ENCODE assay signal across 8 mouse cellular contexts in genomic region chr5:9725601-9726268, GRCm38 (mm10). TPM values are rescaled to one million over a fixed set of nuclear protein-coding genes. Genes with fewer than 3 reads are reported as not detected.
A peak's percentile ranks its signal among the peaks of the same experiment; 100 is the strongest.
DNase-seq lines count a peak whose midpoint lies in the region; ATAC-seq and TF ChIP-seq lines count a peak whose summit lies in the region.

No protein-coding gene starts in this region.

- WGBS in kidney, embryonic 16.5 days, result under 1% methylated on average over 22 of the region's 22 CpGs
- WGBS in midbrain, embryonic 10.5 days, result under 1% methylated on average over 22 of the region's 22 CpGs

- TF ChIP-seq CTCF in testis, adult 2 months (IDR thresholded peaks at IDR 0.05; ENCODE audit: control insufficient read depth, insufficient read depth, insufficient replicate concordance, low read depth, low read length), result no peak

- ATAC-seq in kidney, embryonic 16.5 days (ENCODE audit: low FRiP score, low TSS enrichment), result peak; percentile 95

- no peak overlapping the region for H3K27ac ChIP-seq in kidney, embryonic 16.5 days (ENCODE audit: low read length)
- peak overlapping the region; percentile 83 for H3K27ac ChIP-seq in midbrain, embryonic 10.5 days (replicated peaks)
- H3K27ac ChIP-seq in testis, adult 2 months (ENCODE audit: control insufficient read depth, insufficient read depth, low read depth, low read length), result no peak overlapping the region

- peak overlapping the region; percentile 66 for H3K4me2 ChIP-seq in kidney, embryonic 16.5 days (replicated peaks; ENCODE audit: low read depth, low read length)

- no peaks in the 10 kb centered on the region for H3K9me3 ChIP-seq in kidney, embryonic 16.5 days (ENCODE audit: low read length)
- no peaks in the 10 kb centered on the region for H3K9me3 ChIP-seq in midbrain, embryonic 10.5 days (replicated peaks)

- H3K9ac ChIP-seq in kidney, embryonic 16.5 days (replicated peaks; ENCODE audit: low read length), result no peak overlapping the region

- DNase-seq in kidney, adult 18-20 months, result no peak
- DNase-seq in cerebellum, postnatal 25 days, result peak; percentile 42 to 57
- peak; percentile 62 to 64 for DNase-seq in frontal cortex, postnatal 25 days (ENCODE audit: low spot score in 2 of 2)
- peak; percentile 76 to 85 for DNase-seq in layer of hippocampus, adult 8-10 months (ENCODE audit: low spot score in 2 of 2)
- DNase-seq in midbrain, embryonic 10.5 days (ENCODE audit: low spot score), result peak; percentile 79
- DNase-seq in thymus, postnatal 36 days, result no peak

- peak overlapping the region; percentile 45 for H3K4me3 ChIP-seq in kidney, embryonic 16.5 days (ENCODE audit: low read length)
- peak overlapping the region; percentile 68 for H3K4me3 ChIP-seq in midbrain, embryonic 10.5 days
- peak overlapping the region; percentile 12 for H3K4me3 ChIP-seq in testis, adult 2 months (ENCODE audit: control insufficient read depth, low read depth, low read length)

- TF ChIP-seq POLR2A in testis, adult 2 months (IDR thresholded peaks at IDR 0.05; ENCODE audit: control insufficient read depth, low read depth, low read length), result no peak

- peaks cover 13% of the 10 kb centered on the region for H3K27me3 ChIP-seq in kidney, embryonic 16.5 days (ENCODE audit: insufficient read depth, low read length)
- H3K27me3 ChIP-seq in midbrain, embryonic 10.5 days (ENCODE audit: low read depth, poor library complexity, severe bottlenecking), result peaks cover 33% of the 10 kb centered on the region
- H3K27me3 ChIP-seq in testis, adult 2 months (ENCODE audit: control insufficient read depth, insufficient read depth, low read length), result no peaks in the 10 kb centered on the region

- H3K36me3 ChIP-seq in kidney, embryonic 16.5 days (ENCODE audit: insufficient read depth, low read length), result no peaks in the 10 kb centered on the region
- no peaks in the 10 kb centered on the region for H3K36me3 ChIP-seq in midbrain, embryonic 10.5 days
- H3K36me3 ChIP-seq in testis, adult 2 months (ENCODE audit: control insufficient read depth, insufficient read depth, low read length), result no peaks in the 10 kb centered on the region

- peaks cover 9% of the 10 kb centered on the region; the same call in 1 of the 2 replicates for H3K4me1 ChIP-seq in kidney, embryonic 16.5 days (ENCODE audit: insufficient read depth, low read length)
- peaks cover 27% of the 10 kb centered on the region for H3K4me1 ChIP-seq in midbrain, embryonic 10.5 days
- H3K4me1 ChIP-seq in testis, adult 2 months (ENCODE audit: control insufficient read depth, insufficient read depth, low read length), result peaks cover 14% of the 10 kb centered on the region

RNA-seq across cellular contexts. Expression of gene Grm3, which starts 0.8 kb away (rescaled TPM):
- polyA plus RNA-seq in kidney, embryonic 16.5 days (2015; fragmentation: Nextera tagmentation; extraction: Ambion mirVana), result 0.32 and 0.59 TPM in 2 replicates
- total RNA-seq in layer of hippocampus, adult 8-10 months (2022), result 10 to 100 TPM; 59.9 to 75.7 (median 64.0) TPM
- 1.7 and 4.0 TPM in 2 replicates for polyA plus RNA-seq in midbrain, embryonic 10.5 days (2016; fragmentation: Nextera tagmentation; extraction: Ambion mirVana)
- 0.28 and 0.31 TPM in 2 replicates for polyA plus RNA-seq in testis, adult 2 months (2012; rRNA removed)

Comparison
In these comparisons a context has a peak if more than half of its experiments do, and no peak if none do; other contexts are left out.
1. H3K4me3 ChIP-seq: peak in every context shown above with its lines; median percentile 68 in midbrain, embryonic 10.5 days; 45 in kidney, embryonic 16.5 days; 12 in testis, adult 2 months.
2. DNase-seq: peak in cerebellum, postnatal 25 days (2 of 2), frontal cortex, postnatal 25 days (2 of 2), layer of hippocampus, adult 8-10 months (2 of 2) and midbrain, embryonic 10.5 days (single experiment); none in kidney, adult 18-20 months (single experiment) and thymus, postnatal 36 days (0 of 2).